Mouse (Mus musculus) monocyte, adult 5-6 weeks (primary cell): ENCODE data around the gene Lrsam1. TPM values are rescaled to one million over a fixed set of nuclear protein-coding genes. Genes with fewer than 3 reads are reported as not detected.
A peak's percentile ranks its signal among the peaks of the same experiment; 100 is the strongest.

Experiments used
- ATAC-seq: fragments of 153-309, 156-312 bp; replicated peaks from 2 replicates; pipeline ENCODE4 v1.8.0; 2017; ENCODE audit warnings: mild to moderate bottlenecking; ENCODE audit not compliant: low TSS enrichment, insufficient number of reproducible peaks, severe bottlenecking, poor library complexity, low FRiP score
- total RNA-seq: library from RNA; stranded (forward); fragments of 200-1000, 200-491, 200-594 nt; gene quantifications from 3 replicates; pipeline ENCODE4 v1.2.3, GENCODE M21; 2017

Lrsam1 gene
- total RNA-seq, 1 experiment from 2014 or later = 6.6 TPM

- ATAC-seq = no peak
Measured at GRCm38 (mm10) chr2:32928947-32929829, 32.2 kb downstream of the Lrsam1 start.

GRCm38 (mm10) chr2:32928235-32928946 is 33.0 kb downstream of the Lrsam1 start:
- ATAC-seq = peak; percentile 54

GRCm38 (mm10) chr2:32927624-32928234 is 33.7 kb downstream of the Lrsam1 start:
- ATAC-seq = no peak

- ATAC-seq = no peak
Measured at GRCm38 (mm10) chr2:32926330-32927075, 34.9 kb downstream of the Lrsam1 start.

- ATAC-seq = no peak
Measured at GRCm38 (mm10) chr2:32924306-32924844, 37.0 kb downstream of the Lrsam1 start.

- no peak for ATAC-seq
Measured at GRCm38 (mm10) chr2:32923551-32924250, 37.7 kb downstream of the Lrsam1 start.

GRCm38 (mm10) chr2:32922564-32922963 is 38.9 kb downstream of the Lrsam1 start:
- ATAC-seq = no peak

GRCm38 (mm10) chr2:32921801-32922380 is 39.5 kb downstream of the Lrsam1 start:
- no peak for ATAC-seq

GRCm38 (mm10) chr2:32921235-32921634 is 40.2 kb downstream of the Lrsam1 start:
- no peak for ATAC-seq

GRCm38 (mm10) chr2:32918391-32918790 is 43.0 kb downstream of the Lrsam1 start:
- ATAC-seq = no peak

GRCm38 (mm10) chr2:32917526-32917925 is 43.9 kb downstream of the Lrsam1 start:
- peak; percentile 92 for ATAC-seq

GRCm38 (mm10) chr2:32914896-32915295 is 46.5 kb downstream of the Lrsam1 start:
- no peak for ATAC-seq

- no peak for ATAC-seq
Measured at GRCm38 (mm10) chr2:32914362-32914761, 47.1 kb downstream of the Lrsam1 start.

- ATAC-seq = peak; percentile 87
Measured at GRCm38 (mm10) chr2:32912210-32912804, 49.1 kb downstream of the Lrsam1 start.

GRCm38 (mm10) chr2:32911639-32912182 is 49.7 kb downstream of the Lrsam1 start:
- no peak for ATAC-seq

- no peak for ATAC-seq
Measured at GRCm38 (mm10) chr2:32908796-32909195, 52.6 kb downstream of the Lrsam1 start.

GRCm38 (mm10) chr2:32908272-32908671 is 53.1 kb downstream of the Lrsam1 start:
- no peak for ATAC-seq
